Mouse (Mus musculus): ENCODE results near the gene Vmn1r194. TPM values are rescaled to one million over a fixed set of nuclear protein-coding genes. Genes with fewer than 3 reads are reported as not detected.

Gene Vmn1r194
- polyA plus RNA-seq (2021; fragmentation: Nextera tagmentation), result not detected in 2 replicates
- long read RNA-seq, experiment 1, result 0 reads
- long read RNA-seq, experiment 2, result 0 reads

DNA sequence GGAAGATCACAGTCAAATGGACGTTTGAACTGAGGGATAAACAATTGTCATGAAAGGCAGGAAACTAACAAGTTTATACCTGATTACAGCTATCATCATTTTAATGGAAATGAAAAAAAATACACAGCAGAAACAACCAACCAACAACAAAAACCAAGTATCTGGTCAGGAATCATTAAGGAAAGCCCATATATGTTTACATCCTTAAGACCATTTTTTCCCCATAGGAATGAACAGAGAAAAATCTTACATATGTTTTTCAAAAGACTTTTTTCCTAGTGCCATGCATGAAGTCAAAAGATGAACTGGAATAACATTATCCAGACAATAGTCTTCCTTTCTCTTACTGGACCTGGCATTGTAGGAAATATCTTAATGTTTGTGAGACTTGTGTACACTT, at the start of gene Vmn1r194:
Gene Vmn1r194 (plus strand): TSS at position 301 of the 400 bp plus-strand sequence.

DNA sequence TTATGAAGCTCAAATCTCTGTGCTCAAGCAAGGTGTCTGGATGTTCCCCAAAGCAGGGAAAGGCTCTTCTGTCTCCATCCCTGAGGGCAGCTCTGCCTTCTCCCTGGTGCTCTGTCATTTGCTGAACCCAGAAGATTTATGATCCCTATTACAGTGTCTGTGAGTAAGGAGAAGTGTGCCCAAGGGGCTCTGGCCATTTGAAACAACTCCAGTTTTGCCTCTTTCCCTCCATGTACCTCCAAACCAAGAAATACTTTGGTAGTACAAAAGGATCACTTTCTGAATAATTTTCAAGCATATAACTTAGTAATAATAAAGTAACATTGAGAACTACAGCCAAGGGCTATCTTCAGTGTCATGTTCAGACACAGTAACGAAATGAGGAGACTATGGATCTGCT, 21.0 kb upstream of the Vmn1r194 start, which contains the start of gene Vmn1r193:
Gene Vmn1r193 (minus strand): TSS at position 101 of the 400 bp plus-strand sequence.

DNA sequence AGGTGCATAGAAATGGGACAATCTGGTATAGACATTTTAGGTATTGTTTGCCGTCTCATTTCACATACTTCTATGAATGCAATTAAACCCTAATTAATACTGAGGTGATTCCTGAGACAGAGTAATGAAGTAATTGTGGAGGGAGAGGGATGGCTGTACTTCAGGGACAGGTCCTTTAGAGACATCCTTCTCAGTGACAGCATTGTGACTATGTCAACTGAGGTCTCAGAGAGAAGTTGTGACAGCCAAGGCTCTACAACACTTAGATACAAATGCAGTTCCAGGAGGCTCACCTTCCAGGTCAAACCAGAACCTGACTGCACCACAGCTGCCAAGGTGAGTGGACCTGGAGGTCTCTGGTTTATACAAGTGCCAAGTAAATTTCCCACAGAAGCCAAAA, 26.2 kb downstream of the Vmn1r194 start, which contains the start of gene Vmn1r195:
Gene Vmn1r195 (plus strand): TSS at position 301 of the 400 bp plus-strand sequence.

DNA sequence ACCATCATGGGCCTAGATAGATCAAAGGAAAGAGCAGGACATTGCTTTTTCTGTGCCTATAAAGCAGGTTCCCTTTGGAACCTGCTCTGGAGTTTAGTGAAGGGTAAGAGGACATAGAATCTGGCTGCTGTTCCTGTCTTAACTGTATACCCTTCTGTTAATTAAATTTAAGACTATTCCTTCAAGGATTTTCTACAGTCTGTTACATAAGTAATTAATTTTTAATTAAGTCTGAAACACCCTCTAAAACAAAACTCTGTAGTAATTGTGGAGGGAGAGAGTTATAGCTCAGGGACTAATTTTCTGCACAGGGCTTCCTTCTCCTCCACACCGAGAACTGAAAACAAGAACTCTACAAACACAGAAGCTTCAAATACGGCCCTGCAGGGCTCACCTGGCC, 45.6 kb downstream of the Vmn1r194 start, which contains the start of gene Vmn1r196:
Gene Vmn1r196 (plus strand): TSS at position 301 of the 400 bp plus-strand sequence.

Other genes starting within 250 kb of the Vmn1r194 start
- gene Prss16, start 234.5 kb upstream of the Vmn1r194 start, polyA plus RNA-seq (2021; fragmentation: Nextera tagmentation), result 1.7 and 1.9 TPM in 2 replicates
- gene Hist1h2ah, start 208.6 kb upstream of the Vmn1r194 start, polyA plus RNA-seq (2021; fragmentation: Nextera tagmentation), result not detected in 2 replicates
- not detected in 2 replicates for gene Hist1h2bk, start 208.3 kb upstream of the Vmn1r194 start, polyA plus RNA-seq (2021; fragmentation: Nextera tagmentation)
- gene Hist1h4i, start 202.9 kb upstream of the Vmn1r194 start, polyA plus RNA-seq (2021; fragmentation: Nextera tagmentation), result 6.4 and 6.7 TPM in 2 replicates
- not detected in 2 replicates for gene Hist1h2ag, start 201.3 kb upstream of the Vmn1r194 start, polyA plus RNA-seq (2021; fragmentation: Nextera tagmentation)
- 0.67 TPM in 1 of 2 replicates, not detected in the other for gene Hist1h2bj, start 201.0 kb upstream of the Vmn1r194 start, polyA plus RNA-seq (2021; fragmentation: Nextera tagmentation)
- gene Vmn1r188, start 159.8 kb upstream of the Vmn1r194 start, polyA plus RNA-seq (2021; fragmentation: Nextera tagmentation), result not detected in 2 replicates
- not detected in 2 replicates for gene Vmn1r189, start 138.4 kb upstream of the Vmn1r194 start, polyA plus RNA-seq (2021; fragmentation: Nextera tagmentation)
- gene Vmn1r191, start 60.2 kb upstream of the Vmn1r194 start, polyA plus RNA-seq (2021; fragmentation: Nextera tagmentation), result not detected in 2 replicates
- not detected in 2 replicates for gene Vmn1r192, start 53.1 kb upstream of the Vmn1r194 start, polyA plus RNA-seq (2021; fragmentation: Nextera tagmentation)
- not detected in 2 replicates for gene Vmn1r193, start 21.1 kb upstream of the Vmn1r194 start, polyA plus RNA-seq (2021; fragmentation: Nextera tagmentation)
- not detected in 2 replicates for gene Vmn1r195, start 26.3 kb downstream of the Vmn1r194 start, polyA plus RNA-seq (2021; fragmentation: Nextera tagmentation)
- gene Vmn1r196, start 45.7 kb downstream of the Vmn1r194 start, polyA plus RNA-seq (2021; fragmentation: Nextera tagmentation), result not detected in 2 replicates
- gene Vmn1r197, start 80.4 kb downstream of the Vmn1r194 start, polyA plus RNA-seq (2021; fragmentation: Nextera tagmentation), result not detected in 2 replicates
- not detected in 2 replicates for gene Vmn1r198, start 106.1 kb downstream of the Vmn1r194 start, polyA plus RNA-seq (2021; fragmentation: Nextera tagmentation)
- gene Vmn1r199, start 135.6 kb downstream of the Vmn1r194 start, polyA plus RNA-seq (2021; fragmentation: Nextera tagmentation), result not detected in 2 replicates
- gene Vmn1r200, start 146.2 kb downstream of the Vmn1r194 start, polyA plus RNA-seq (2021; fragmentation: Nextera tagmentation), result not detected in 2 replicates
- not detected in 2 replicates for gene Vmn1r201, start 227.7 kb downstream of the Vmn1r194 start, polyA plus RNA-seq (2021; fragmentation: Nextera tagmentation)